Mouse (Mus musculus): ENCODE measurements at regions not wholly inside any gene's neighbourhood (a gene's known extent, or its start where the extent isn't known, plus 50 kb on each side); places are given as distances from the start of the nearest gene placed in this dataset.

DNA sequence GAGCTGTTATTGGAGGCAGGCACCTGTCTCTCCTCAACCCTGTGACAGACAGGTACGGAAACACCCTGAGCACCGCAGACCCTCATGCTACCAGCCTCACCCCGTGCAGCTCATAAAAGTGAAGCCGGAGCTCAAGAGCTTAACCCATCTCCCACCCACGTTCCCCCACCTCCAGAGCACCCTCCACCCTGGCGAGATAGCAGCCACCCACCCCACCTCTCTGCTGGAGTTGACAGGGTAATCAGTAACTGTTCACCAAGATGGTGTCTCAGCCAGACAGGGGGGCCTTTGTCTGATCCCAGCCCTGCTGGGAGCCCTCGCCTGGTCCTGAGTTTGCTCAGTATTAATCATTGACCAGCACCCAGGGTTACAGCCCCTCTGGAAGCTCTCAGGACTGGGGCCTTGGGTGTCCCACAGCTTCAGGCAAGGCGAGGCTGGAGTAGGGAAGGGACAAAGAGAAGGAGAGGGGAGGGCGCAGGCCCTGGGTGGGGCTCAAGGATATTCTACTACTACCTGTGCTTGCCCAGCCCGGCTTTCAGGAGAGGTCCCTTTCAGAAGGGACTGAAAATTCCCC is 151.3 kb upstream of the Haao start:
- ATAC-seq (ENCODE audit: poor library complexity, severe bottlenecking): no peak

- ATAC-seq (ENCODE audit: poor library complexity, severe bottlenecking): no peak
Measured at GRCm38 (mm10) chr17:83998341-83998740, 150.6 kb upstream of the Haao start.

DNA sequence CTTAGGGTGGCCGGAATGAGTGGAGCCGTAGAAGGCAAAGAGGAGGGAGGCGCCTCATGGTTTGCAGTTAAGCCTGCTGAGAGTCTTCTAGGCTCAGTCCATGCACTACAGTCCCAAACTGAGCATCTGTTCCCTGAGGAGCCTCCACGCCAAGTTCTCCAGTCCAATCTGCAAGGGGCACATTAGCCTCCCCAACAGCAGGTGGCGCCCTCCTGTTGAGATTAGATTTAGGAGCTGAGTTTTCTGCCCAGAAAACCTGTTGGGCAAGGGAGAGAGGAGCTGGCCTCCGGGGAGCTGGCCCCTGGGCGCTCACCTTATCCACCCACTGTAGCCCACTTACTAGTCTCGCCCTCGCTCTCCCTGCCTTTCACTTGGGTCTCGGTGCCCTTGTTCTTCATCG is 150.0 kb upstream of the Haao start:
- peak; percentile 86 for ATAC-seq (ENCODE audit: poor library complexity, severe bottlenecking)

DNA sequence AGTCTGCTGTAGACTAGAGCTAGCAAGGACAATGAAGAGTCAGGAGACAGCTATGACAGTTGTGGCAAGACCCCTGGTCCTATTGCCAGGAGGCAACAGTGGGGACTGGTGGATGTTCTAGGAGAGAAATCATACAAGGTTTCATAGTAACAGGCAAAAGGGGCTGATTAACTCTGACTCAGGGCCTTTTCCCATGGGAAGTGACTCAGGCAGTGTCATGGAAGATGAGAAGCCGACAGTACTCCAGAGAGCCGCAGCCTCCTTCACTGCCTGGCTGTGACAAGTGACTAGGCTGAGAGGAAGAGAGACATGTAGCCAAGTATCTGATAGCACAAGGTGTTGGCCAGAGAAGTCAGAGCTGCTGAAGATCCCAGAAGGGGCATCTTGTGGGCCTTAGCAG is 145.3 kb upstream of the Haao start:
- no peak for ATAC-seq (ENCODE audit: poor library complexity, severe bottlenecking)

GRCm38 (mm10) chr17:83990421-83991365 is 142.9 kb upstream of the Haao start:
- peak; percentile 58 for ATAC-seq (ENCODE audit: poor library complexity, severe bottlenecking)

- ATAC-seq (ENCODE audit: poor library complexity, severe bottlenecking): no peak
Measured at GRCm38 (mm10) chr17:83988897-83989296, 141.1 kb upstream of the Haao start.

GRCm38 (mm10) chr17:83988165-83988564 is 140.4 kb upstream of the Haao start:
- no peak for ATAC-seq (ENCODE audit: poor library complexity, severe bottlenecking)

DNA sequence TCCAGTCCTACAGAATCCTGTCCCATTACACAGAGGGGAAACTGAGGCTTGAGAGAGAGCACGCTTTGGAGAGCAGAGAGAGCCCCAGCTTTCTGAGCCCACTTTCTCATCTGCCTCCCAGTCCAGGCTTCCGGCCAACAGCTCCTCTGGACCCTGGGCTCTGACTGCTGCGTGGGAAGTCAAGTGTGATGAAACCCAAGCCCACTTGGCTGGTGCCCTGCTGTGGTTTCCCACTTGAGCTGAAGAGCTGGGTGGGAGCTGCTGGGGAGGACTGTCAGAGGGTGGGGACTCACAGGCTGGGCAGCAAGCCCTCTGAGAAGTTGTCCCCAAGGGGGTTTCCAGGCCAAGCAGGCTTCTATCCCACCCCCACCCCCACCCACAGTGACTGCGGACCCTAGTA is 139.9 kb upstream of the Haao start:
- ATAC-seq (ENCODE audit: poor library complexity, severe bottlenecking): no peak

DNA sequence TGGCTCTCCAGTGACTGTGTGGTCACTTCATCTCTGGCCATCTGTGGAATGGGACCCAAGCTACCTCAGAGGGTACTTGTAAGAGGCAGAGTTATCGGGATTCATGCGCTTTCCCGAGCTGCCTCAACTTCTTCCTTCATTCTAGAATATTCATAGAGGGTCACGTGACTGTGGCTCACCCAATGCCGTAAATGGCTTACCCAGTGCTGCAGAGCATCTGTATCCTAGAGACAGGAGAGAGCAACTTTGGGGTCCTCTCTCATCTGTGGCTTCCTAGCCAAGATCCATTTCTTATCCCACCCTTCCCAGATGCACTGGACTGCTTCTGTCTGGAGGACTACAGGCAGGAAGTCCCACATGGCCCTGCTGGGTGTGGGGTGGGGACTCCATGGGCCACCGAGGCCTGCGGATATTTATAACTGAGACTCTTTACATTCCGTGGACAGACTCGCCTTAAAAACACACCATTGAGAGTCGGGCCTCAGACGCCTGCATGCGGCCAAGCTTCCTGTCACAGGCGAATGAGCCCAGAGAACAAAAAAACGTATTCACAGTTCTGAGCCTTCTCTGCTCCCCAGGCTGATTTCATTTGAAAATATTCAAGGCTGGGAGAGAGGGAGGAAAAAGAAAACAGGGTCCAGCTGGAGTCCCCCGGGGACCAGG is 138.3 kb upstream of the Haao start:
- ATAC-seq (ENCODE audit: poor library complexity, severe bottlenecking): no peak

DNA sequence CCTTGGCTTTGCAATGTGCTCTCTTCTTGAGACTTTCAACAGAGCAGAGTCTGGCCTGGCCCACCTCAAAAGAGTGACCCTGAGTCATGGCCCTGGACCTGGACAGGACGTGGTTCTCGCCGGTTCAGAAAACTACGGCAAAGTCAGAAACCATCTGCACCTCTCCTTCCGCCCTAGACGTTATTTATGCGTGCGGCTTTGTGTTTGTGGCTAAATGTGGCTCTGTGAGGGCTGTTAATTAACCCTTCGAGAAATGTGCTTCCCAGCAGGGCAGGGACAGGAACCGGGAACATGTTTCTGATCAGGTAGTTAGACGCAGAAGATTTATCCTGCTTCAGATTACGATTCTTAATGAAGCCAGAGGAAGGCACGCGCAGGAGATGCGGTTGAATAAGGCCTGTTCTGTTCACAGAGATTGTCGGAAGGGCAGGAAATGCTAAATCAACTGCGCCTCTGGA is 137.6 kb upstream of the Haao start:
- no peak; the same call in 1 of the 2 replicates for ATAC-seq (ENCODE audit: poor library complexity, severe bottlenecking)

DNA sequence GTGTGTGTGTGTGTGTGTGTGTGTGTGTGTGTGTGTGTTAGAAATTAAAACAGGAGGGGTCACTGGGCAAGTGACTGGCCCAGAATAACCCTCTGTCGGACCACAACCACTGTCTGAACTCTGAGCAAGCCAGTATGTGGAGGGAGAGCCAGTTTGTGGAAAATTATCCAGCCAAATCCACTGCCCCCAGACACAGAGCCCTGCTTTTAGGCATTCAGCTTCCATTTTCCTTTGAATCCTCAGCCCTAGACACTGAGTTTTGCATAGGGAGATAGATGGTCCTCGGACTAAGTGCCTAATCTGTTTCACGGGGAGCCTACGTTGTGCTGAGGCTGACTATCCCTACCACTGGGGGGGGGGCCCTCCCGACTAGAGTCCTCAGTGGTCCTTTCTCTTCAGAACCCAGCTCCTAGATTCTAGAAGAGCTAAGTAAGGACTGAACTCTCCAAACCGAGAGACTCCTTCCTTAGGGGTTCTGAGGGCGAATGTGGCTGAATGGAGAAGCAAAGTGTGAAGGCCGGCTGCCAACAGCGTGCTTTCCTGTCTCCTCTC is 136.2 kb upstream of the Haao start:
- no peak for ATAC-seq (ENCODE audit: poor library complexity, severe bottlenecking)

- ATAC-seq (ENCODE audit: poor library complexity, severe bottlenecking): no peak
Measured at GRCm38 (mm10) chr17:83983070-83983836, 135.5 kb upstream of the Haao start.

DNA sequence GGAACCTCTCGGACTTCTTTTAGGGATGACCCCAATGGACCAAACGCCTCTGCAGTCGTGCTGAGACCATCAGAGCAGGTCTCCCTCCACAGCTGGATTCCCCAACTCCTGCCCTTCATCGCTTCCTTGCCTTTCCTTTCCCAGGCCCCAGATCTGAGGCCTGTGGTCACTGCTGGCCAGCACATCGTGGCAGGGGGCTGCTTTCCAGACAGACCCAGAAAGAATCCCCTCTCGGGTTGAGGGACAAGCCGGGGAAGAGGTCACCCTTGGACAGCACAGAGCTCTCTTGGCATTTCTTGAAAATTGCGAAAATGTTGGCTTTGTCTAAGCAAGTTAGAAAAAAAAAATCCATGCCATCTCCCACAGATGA is 134.9 kb upstream of the Haao start:
- ATAC-seq (ENCODE audit: poor library complexity, severe bottlenecking): no peak

- ATAC-seq (ENCODE audit: poor library complexity, severe bottlenecking): no peak
Measured at GRCm38 (mm10) chr17:83978858-83979470, 131.2 kb upstream of the Haao start.

DNA sequence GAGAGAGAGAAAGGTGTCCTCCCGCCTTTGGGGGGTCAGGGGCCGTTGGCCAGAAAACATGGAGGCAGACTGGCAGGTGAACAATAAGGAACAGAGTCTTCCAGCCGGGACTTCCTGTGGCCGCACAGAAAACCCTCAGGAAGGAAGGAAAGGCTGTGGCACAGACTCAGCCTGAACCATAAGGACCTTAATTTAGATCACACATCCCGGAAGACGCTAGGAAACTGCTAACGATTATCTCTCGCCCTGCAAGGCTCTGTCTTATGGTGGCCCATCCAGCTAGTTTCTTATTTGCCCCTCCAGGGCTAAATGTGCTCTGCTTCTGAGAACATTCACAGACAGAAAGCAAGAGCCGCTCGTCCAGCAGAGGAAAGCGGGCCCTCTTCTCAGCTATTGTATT is 130.0 kb upstream of the Haao start:
- ATAC-seq (ENCODE audit: poor library complexity, severe bottlenecking): no peak

DNA sequence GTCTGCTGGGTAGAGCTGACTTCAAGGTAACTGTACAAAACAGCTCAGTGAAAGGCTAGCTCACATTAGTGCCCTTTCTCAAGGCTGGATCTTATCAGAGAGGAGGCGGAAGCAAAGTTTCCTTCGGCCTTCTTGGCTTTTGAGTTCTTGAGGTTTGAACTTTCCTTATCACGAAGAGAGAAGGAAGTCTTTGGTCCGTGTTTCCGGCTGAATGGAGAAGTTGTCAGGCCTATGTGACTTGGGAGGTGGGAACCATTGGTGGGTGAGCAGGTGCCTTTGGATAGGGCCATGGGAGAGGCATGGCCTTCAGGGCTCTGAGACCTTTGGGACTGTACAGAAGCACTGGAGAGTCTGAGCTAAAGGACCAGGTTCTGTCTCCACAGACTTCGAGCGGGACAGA is 128.1 kb upstream of the Haao start:
- ATAC-seq (ENCODE audit: poor library complexity, severe bottlenecking): peak; percentile 58

GRCm38 (mm10) chr17:83973461-83974350 is 125.9 kb upstream of the Haao start:
- ATAC-seq (ENCODE audit: poor library complexity, severe bottlenecking): peak; percentile 61

GRCm38 (mm10) chr17:83972874-83973273 is 125.1 kb upstream of the Haao start:
- ATAC-seq (ENCODE audit: poor library complexity, severe bottlenecking): no peak

GRCm38 (mm10) chr17:83972470-83972869 is 124.7 kb upstream of the Haao start:
- ATAC-seq (ENCODE audit: poor library complexity, severe bottlenecking): no peak
